Mouse (Mus musculus): ENCODE results near the gene Fam83e. TPM values are rescaled to one million over a fixed set of nuclear protein-coding genes. Genes with fewer than 3 reads are reported as not detected.

Gene Fam83e
- polyA plus RNA-seq, 1 experiment: 2.7 TPM

GRCm38 (mm10) chr7:45739820-45740219 is 18.8 kb downstream of the Fam83e start:
- no peak for DNase-seq (ENCODE audit: low read depth)

DNA sequence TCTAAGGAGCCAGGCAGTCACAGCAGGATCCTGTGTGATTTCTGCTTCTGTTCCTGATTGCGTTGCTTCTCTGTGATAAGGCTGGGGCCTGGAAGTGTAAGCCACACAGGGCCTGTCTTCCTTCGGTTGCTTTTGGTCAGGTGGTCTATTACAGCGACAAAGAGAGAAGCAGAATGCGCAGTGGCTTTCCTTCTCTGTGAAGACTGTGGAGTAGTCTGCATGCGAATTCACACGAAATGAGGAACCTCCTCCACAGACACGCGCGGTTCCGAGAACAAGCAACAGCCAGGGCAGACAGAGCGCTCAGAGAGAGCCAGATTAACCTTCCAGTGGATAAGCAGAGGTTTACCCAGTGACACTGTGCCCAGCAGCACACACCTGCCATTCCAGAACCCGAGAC is 20.3 kb downstream of the Fam83e start:
- no peak for DNase-seq (ENCODE audit: low read depth)

DNA sequence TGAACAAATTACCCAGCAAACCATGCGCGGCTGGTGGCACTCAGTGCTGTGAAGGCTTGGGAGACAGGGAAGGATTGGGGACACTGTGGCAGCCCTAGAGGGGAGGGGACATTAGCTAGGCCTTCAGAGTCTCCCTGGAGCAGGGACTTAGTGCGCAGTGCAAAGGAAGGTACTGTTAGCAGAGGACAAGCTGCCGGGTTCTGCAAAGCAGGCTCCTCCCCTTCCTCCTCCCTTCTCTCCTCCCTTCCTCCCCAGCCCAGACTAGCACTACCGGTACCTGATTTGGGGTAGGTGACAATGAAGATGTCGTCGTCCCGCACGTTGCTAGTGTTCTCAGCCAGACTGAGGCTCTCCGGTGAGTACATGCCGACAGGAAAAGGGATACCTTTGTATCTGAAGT is 20.8 kb downstream of the Fam83e start:
- DNase-seq (ENCODE audit: low read depth): no peak

DNA sequence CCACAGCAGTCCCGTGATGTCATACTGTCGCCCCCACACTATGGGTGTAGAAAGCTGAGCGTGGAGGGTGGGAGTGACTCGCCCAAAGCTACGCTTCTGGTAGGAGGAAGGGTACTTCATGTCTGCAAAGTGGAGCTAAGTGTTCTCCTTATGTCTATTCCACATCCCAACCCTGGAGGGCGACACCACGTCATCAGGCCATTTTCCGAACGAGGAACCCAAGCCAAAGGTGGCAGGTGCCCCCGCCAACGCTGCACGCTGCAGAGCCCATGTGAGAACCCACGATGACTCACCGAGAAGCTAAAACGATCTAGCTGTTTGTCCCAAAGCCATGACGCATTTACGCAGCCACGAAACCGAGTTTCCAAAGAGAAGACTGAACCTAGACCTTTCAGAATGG is 21.3 kb downstream of the Fam83e start:
- DNase-seq (ENCODE audit: low read depth): no peak

DNA sequence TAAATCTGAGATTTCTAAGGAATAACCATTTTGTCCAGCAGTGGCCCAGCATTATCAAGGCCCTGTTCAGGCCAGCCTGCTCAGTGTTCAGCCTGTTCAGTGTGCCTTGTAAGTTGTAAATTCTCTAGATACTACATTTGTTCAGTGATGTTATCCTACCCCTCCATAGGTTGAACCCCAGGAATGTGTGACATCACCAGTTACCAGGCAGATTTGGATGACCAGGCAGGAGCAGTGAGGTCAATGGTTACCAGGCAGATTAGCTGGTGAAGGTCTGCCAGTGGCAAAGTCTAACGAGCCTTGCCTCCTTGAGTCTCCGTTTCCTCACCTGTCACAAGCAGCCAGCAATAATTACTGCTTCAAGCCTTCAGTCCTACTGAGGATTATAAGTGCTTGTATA is 23.4 kb downstream of the Fam83e start:
- no peak for DNase-seq (ENCODE audit: low read depth)

- DNase-seq (ENCODE audit: low read depth): no peak
These were observed 25.5 kb downstream of the Fam83e start for GRCm38 (mm10) chr7:45746518-45746917.

DNA sequence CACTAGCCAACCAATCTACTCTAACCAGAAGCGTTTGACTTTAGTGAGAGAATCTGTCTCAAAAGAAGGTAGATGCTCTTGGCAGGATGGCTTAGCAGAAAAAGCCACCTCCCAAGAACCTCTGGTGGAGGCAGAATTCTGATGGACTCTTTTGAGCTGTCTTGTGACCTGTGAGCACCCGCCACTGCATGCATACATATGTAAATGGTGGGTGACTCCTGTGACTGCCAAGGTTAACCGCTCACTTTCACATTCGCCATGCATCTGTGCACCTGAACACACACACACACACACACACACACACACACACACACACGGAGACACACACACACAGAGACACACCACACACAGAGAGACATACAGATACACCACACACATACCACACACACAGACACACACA is 26.4 kb downstream of the Fam83e start:
- no peak for DNase-seq (ENCODE audit: low read depth)

DNA sequence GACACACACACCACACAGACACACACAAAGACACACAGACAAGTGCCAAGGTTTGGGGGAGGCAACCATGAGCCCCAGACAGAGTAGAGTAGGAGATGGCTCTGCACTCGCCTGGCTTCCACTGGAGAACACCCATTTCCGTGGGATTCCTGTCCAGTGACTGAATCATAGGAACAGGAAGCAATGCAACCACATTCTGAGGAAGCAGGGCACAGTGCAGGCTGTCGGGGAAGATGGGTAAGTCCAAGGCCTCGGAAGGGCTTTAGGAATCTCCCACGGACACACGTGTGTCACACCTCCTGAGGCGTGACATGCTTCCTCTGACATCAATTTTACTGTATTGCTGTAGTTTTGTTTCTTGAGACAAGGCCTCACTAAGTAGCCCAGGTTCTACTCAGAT is 27.1 kb downstream of the Fam83e start:
- no peak for DNase-seq (ENCODE audit: low read depth)

- DNase-seq (ENCODE audit: low read depth): no peak
These were observed 28.4 kb downstream of the Fam83e start for GRCm38 (mm10) chr7:45749401-45749800.

- DNase-seq (ENCODE audit: low read depth): no peak
These were observed 29.1 kb downstream of the Fam83e start for GRCm38 (mm10) chr7:45750162-45750561.

DNA sequence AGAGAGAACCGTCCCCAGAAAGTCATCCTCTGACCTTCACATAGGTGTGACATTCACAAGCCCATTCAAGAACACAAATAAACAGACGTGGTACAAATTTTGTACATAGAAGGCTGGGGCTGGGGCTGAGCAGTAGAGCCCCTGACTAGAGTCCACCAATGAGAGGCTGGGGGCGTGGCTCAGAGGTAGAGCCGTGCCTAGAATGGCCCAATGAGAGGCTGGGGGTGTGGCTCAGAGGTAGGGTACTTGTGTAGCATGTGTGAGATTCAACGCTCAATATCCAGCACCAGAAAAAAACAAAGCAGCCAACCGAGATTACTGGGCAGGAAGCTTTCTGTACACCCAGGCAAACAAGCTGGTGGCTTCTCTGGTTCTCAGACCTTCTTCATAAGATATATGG is 34.7 kb downstream of the Fam83e start:
- no peak for DNase-seq (ENCODE audit: low read depth)

DNA sequence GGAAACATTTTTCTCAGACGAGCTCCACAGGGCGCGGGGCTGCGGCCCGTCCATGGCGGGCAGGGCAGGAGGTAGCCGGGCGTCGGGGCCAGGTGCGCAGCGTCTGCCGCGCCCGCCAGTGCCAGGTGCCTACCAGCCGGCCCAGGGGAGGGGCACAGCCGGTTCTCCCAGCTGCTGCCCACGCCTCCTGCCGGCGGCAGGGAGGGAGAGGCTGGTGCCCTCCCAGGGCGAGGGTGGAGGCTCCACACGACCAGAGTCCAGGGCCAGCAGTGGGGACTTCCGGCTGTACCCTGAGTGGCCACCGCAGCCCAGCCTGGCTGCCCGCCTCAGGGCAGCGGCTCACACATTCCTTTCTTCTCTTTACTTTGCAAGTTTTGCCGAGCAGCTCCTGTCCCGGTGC is 38.4 kb downstream of the Fam83e start:
- DNase-seq (ENCODE audit: low read depth): no peak

GRCm38 (mm10) chr7:45760151-45760550 is 39.1 kb downstream of the Fam83e start:
- no peak for DNase-seq (ENCODE audit: low read depth)

DNA sequence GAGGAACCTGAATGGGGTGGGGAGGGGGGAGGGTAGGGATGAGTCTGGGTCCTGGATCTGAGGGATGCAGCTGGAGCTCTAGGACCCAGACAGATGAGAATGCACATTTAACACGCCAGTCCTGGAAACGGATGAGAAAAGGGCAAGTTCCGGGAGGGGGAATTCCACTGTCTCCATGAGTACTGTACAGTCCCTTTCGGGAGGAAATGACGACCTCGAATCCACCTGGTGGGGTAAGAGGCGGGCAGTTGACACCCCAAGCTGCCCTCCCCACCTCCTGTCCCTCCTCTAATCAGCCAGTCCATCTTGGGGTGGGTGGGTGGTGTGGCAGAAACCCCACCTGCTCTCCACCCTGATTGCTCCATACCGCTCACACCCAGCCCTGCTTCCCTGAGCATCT is 45.0 kb downstream of the Fam83e start:
- no peak for DNase-seq (ENCODE audit: low read depth)

- no peak for DNase-seq (ENCODE audit: low read depth)
These were observed 45.8 kb downstream of the Fam83e start for GRCm38 (mm10) chr7:45766764-45767163.

DNA sequence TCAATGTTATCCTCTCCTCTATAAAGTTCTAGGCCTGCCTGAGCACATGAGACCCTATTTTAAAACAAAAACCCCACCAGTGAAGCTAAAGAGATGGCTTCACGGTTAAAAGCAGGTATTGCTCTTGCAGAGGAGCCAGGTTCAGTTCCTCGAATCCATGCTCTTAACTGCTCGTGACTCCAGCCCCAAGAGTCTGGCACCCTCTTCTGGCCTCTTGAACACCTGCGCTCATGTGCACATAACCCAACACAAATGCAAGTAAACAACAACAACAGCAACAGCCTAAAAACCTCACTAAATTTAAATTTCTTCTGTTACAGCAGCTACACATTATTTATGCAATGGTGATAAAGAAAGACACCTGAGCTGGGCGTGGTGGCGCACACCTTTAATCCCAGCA is 46.5 kb downstream of the Fam83e start:
- no peak for DNase-seq (ENCODE audit: low read depth)

DNA sequence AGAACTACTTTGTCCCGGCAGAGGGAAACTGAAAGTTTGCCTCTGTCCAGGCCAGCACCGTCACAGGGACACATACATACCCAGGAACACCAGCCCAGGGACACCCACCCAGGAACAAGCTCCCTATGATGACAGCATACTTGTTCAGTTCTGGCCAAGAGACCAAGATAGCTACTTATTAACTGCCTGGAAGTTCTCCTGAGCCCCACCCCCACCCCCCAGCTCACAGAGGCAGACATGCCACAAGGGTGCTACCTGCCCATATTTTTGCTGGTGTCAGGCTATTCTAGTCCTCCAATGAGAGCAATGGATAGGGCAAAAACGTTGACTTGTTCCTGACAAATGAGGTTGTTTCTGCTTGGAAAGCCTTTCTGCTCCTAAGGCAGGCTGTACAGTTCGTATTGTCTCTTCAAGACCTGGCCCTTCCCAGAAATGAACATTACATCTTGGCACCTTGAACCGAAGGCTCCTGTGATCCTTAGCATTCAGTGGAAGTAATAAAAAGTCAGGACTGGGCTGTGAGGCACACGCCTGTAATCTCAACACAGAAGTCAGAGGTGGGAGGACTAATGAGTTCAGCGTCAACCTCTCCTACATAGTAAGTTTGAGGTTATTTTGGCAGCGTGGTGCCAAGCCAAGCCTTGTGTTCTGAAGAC is 49.5 kb downstream of the Fam83e start:
- DNase-seq (ENCODE audit: low read depth): no peak

GRCm38 (mm10) chr7:45771101-45771500 is 50.1 kb downstream of the Fam83e start:
- DNase-seq (ENCODE audit: low read depth): no peak

- DNase-seq (ENCODE audit: low read depth): no peak
These were observed 54.2 kb downstream of the Fam83e start for GRCm38 (mm10) chr7:45775237-45775636.

Other genes starting within 250 kb of the Fam83e start
- gene Tulp2, start 239.3 kb upstream of the Fam83e start, polyA plus RNA-seq (2012; rRNA removed): 2.5 and 2.6 TPM in 2 replicates
- gene Gm45808, start 234.4 kb upstream of the Fam83e start, polyA plus RNA-seq (2012; rRNA removed): 1.2 and 6.9 TPM in 2 replicates
- gene Dhdh, start 232.4 kb upstream of the Fam83e start, polyA plus RNA-seq (2012; rRNA removed): 15.6 and 16.4 TPM in 2 replicates
- 540 and 702 TPM in 2 replicates for gene Nucb1, start 210.8 kb upstream of the Fam83e start, polyA plus RNA-seq (2012; rRNA removed)
- gene Ppp1r15a, start 194.9 kb upstream of the Fam83e start, polyA plus RNA-seq (2012; rRNA removed): 19.6 and 24.0 TPM in 2 replicates
- 13.5 and 13.9 TPM in 2 replicates for gene Plekha4, start 194.9 kb upstream of the Fam83e start, polyA plus RNA-seq (2012; rRNA removed)
- 2.6 and 6.3 TPM in 2 replicates for gene Hsd17b14, start 166.3 kb upstream of the Fam83e start, polyA plus RNA-seq (2012; rRNA removed)
- gene Bcat2, start 151.1 kb upstream of the Fam83e start, polyA plus RNA-seq (2012; rRNA removed): 111 and 127 TPM in 2 replicates
- 2.0 TPM in 2 replicates for gene Fgf21, start 105.7 kb upstream of the Fam83e start, polyA plus RNA-seq (2012; rRNA removed)
- 24.1 and 36.6 TPM in 2 replicates for gene Fut1, start 103.9 kb upstream of the Fam83e start, polyA plus RNA-seq (2012; rRNA removed)
- gene Izumo1, start 99.4 kb upstream of the Fam83e start, polyA plus RNA-seq (2012; rRNA removed): 0.58 and 0.75 TPM in 2 replicates
- gene Rasip1, start 93.7 kb upstream of the Fam83e start, polyA plus RNA-seq (2012; rRNA removed): 24.9 and 25.9 TPM in 2 replicates
- gene Mamstr, start 81.2 kb upstream of the Fam83e start, polyA plus RNA-seq (2012; rRNA removed): 6.1 and 7.7 TPM in 2 replicates
- gene Fut2, start 54.8 kb upstream of the Fam83e start, polyA plus RNA-seq (2012; rRNA removed): 1.1 and 2.9 TPM in 2 replicates
- gene Ntn5, start 37.2 kb upstream of the Fam83e start, polyA plus RNA-seq (2012; rRNA removed): 0.85 and 2.7 TPM in 2 replicates
- 1.7 and 2.8 TPM in 2 replicates for gene Sec1, start 26.8 kb upstream of the Fam83e start, polyA plus RNA-seq (2012; rRNA removed)
- gene Car11, start 21.4 kb upstream of the Fam83e start, polyA plus RNA-seq (2012; rRNA removed): 9.1 and 11.8 TPM in 2 replicates
- 31.0 and 50.0 TPM in 2 replicates for gene Dbp, start 16.1 kb upstream of the Fam83e start, polyA plus RNA-seq (2012; rRNA removed)
- gene Rpl18, start 5.8 kb upstream of the Fam83e start, polyA plus RNA-seq (2012; rRNA removed): 1,223 and 1,429 TPM in 2 replicates
- gene Sphk2, start 3.2 kb upstream of the Fam83e start, polyA plus RNA-seq (2012; rRNA removed): 50.0 and 52.1 TPM in 2 replicates
- gene Spaca4, start 4.6 kb downstream of the Fam83e start, polyA plus RNA-seq (2012; rRNA removed): 0.93 and 1.3 TPM in 2 replicates
- 2.7 and 3.6 TPM in 2 replicates for gene Lmtk3, start 62.5 kb downstream of the Fam83e start, polyA plus RNA-seq (2012; rRNA removed)
- gene Sult2b1, start 63.5 kb downstream of the Fam83e start, polyA plus RNA-seq (2012; rRNA removed): 22.6 and 37.0 TPM in 2 replicates
- gene Cyth2, start 93.4 kb downstream of the Fam83e start, polyA plus RNA-seq (2012; rRNA removed): 51.1 and 56.9 TPM in 2 replicates
- gene Kcnj14, start 103.6 kb downstream of the Fam83e start, polyA plus RNA-seq (2012; rRNA removed): 1.4 and 15.1 TPM in 2 replicates
- gene Grwd1, start 109.7 kb downstream of the Fam83e start, polyA plus RNA-seq (2012; rRNA removed): 11.4 and 13.8 TPM in 2 replicates
- gene Kdelr1, start 151.6 kb downstream of the Fam83e start, polyA plus RNA-seq (2012; rRNA removed): 336 and 353 TPM in 2 replicates
- 1.3 and 1.8 TPM in 2 replicates for gene Grin2d, start 157.2 kb downstream of the Fam83e start, polyA plus RNA-seq (2012; rRNA removed)
- gene Syngr4, start 175.5 kb downstream of the Fam83e start, polyA plus RNA-seq (2012; rRNA removed): 1.7 and 3.1 TPM in 2 replicates
- 53.9 and 63.6 TPM in 2 replicates for gene Tmem143, start 175.7 kb downstream of the Fam83e start, polyA plus RNA-seq (2012; rRNA removed)
- gene Emp3, start 200.2 kb downstream of the Fam83e start, polyA plus RNA-seq (2012; rRNA removed): 91.6 and 139 TPM in 2 replicates
- gene Ccdc114, start 202.9 kb downstream of the Fam83e start, polyA plus RNA-seq (2012; rRNA removed): 4.6 and 6.9 TPM in 2 replicates